Mouse (Mus musculus): ENCODE measurements at regions not wholly inside any gene's neighbourhood (a gene's known extent, or its start where the extent isn't known, plus 50 kb on each side); places are given as distances from the start of the nearest gene placed in this dataset.

- DNase-seq, result no peak
Observed at GRCm38 (mm10) chr13:119143351-119143750, 285.1 kb upstream of the Paip1 start.

GRCm38 (mm10) chr13:119145713-119146112 is 282.7 kb upstream of the Paip1 start:
- DNase-seq, result no peak

DNA sequence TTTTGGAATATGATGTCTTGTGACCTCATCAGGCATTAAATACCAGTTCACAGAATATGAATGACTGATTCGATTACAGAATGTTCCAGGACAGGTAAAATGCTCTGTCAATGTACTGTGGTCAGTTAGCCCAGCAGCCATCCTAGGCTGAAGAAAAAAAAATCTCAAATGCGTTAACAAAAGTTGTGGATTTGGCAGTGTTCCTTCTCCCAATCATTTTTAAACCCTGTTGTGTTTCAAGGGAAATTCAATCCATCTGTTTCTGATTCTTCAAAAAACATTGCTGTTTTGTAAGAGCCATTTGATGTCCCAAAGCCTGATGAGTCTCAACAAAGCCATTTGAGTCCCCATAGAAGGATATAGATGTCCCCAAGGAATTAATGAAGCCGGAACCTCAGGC is 280.7 kb upstream of the Paip1 start:
- DNase-seq, result no peak

DNA sequence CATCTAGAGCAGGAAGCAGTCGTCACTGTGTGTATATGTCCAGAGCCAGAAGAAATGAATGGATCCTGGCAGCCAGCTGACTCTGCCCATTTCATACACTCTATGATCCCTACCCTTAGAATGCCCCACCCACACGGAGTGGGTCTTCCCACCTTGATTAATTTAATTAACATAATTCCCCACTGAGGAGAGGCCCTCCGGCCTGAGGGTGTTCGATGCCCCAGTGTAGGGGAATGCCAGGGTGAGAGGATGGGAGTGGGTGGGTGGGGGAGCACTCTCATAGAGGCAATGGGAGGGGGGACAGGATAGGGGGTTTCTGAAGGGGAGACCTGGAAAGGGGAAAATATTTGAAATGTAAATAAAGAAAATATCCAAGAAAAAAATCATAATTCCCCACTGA is 279.3 kb upstream of the Paip1 start:
- DNase-seq, result no peak

DNA sequence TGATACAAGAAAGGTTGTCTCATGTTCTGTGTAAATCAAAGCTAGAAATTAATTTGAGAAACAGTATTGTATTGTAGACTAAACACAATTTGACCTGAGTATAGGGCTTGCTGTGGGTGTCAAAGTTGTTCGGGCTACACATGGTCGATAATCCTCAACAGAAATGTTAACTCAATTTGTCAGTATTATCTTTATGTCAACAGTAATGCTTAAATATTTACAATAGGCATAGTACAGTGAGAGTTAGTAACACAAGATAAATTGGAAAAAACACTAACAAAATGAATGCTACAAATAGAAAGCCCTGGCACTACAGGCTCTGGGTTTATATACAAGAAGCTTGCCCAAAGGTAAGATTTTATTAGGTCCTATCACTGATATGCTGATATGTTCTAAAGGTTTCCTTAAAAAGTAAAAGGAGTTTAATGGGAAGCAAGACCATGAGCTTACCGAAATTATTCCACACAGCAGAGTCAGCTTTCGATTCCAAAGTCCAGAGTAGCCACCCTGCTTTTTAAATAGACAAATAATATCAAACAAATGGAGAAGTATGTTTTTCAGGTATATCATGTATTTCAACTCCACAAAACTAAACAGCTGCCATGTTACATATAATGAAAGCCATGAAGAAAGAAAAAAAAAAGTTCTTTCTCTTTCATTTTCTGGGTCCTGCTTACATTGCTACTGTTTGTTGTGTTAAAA is 277.4 kb upstream of the Paip1 start:
- DNase-seq, result no peak

DNA sequence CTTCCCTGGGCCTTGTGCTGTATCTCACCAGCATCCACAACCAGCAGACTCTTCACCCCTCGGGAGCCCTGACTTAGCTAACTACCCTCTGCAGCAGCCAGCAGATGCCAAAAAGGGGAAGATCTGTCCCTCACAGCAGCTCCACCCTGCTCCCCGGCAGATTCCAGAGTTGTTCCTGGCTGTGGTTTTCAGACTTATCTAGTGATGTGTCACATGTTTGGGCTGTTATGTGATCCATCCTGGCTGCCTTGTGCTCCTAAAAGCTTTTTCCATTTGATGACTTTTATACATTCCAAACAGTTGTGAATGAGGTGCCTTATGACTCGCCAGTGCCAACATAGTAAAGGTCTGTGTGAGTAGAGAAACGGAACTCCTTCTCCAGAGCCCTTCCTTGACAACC is 250.6 kb upstream of the Paip1 start:
- DNase-seq, result no peak

- no peak for DNase-seq
Observed at GRCm38 (mm10) chr13:119178212-119178611, 250.2 kb upstream of the Paip1 start.

DNA sequence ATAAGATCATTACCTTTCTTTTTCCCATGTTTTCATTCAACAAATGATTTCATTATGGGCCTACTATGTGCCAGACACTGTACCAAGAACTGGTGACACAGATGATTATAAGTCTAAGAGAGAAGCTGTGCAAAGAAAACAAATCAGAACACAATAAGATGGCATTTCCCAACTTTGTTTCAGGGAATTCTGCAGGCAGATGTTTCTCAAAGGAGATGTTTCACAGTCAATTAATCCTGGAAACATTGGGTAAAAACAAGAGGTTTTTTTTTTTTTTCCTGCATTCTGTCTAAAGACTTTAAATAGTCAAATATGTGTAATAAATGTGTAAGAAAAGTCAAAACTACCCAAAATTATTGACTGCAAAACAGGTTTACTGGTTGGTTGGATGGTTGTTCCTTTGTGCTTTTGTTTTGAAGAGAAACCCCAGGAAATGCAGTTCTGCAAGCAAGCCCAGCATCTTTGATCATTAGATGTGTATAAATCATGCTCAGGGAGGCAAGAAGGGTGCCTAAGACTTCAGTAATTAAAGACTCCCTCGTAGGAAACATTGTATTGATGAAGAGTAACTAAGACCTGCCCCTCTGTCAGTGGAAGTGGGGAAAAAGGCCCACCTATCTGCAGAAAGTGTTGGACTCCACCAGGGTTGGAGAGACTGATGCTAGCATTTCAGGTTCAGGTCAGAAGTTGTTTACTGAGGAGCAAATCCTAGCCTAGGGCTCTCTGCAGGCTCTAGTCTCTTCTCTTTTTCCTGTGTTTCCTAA is 249.1 kb upstream of the Paip1 start:
- no peak for DNase-seq

DNA sequence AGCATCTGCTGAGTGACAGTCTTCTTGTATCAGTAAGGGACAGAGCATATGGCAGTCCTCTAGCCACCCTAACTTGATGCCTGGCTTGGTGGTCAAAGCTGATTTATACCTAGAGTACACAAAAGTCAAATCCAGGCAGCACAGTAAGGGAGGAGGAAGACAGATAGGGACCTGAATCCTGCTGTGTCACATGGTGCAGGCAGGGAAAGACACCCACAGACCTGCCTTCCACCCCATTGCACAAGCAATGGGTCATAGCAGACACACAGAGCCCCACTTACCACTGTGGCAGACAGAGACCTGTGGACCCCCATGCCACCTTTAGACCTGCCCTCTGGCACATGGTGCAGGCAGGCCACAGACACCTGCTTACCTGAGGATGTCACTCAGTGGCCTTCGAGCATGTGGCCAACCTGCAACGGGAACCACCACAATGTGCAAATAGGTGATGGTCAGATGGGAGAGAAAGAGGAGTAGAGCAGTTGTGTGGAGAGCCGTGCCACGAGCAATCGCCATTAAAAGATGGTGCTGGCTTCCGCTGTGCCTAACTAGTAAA is 244.0 kb upstream of the Paip1 start:
- DNase-seq, result no peak

GRCm38 (mm10) chr13:119185567-119186143 is 242.7 kb upstream of the Paip1 start:
- DNase-seq, result no peak

GRCm38 (mm10) chr13:119231556-119231955 is 196.8 kb upstream of the Paip1 start:
- no peak for DNase-seq

DNA sequence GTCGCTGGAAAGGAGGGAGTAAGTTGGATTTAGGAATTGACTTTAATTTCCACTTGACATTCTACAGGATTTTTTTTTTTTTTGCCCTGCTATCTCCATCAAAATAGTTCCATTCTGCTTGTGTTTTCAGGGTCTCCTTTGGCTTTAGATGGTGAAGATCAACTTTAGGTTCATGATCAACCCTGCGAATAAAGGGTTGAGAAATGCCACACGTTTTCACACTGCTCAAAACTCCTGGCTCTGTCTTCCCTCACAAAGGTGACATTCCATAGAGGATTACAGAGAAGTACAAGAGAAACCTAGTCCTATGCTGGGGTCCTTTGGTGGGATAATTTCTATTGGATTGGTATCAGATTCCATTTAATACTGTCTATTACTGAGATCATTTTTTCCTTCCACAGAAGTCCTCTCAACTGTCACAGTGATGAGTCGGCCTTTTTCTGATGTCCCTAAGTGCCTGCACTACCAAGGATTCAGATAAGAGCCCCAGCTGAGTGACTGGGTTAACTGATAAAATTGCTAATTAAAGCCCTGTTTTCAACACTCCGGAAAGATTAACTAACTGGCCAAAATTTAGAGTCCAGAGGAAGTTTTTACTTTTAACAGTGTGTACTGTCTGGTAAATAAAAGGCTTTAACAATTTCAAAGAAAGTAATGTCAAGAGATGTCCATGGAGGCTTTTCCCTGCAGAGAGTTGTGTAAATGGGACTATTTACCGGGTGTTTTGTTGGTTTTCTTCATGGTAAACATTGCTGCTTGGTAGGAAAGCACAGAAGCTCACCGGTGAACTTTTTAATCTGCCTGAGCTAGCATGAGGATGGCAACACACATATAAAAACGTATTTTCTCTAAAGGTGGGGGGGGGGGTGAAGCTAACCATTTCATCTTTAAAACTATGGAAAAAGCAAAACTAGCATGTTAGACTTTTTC is 196.0 kb upstream of the Paip1 start:
- DNase-seq, result no peak

GRCm38 (mm10) chr13:119233030-119233385 is 195.4 kb upstream of the Paip1 start:
- DNase-seq, result no peak

- DNase-seq, result no peak
Observed at GRCm38 (mm10) chr13:119233869-119234268, 194.5 kb upstream of the Paip1 start.

- no peak for DNase-seq
Observed at GRCm38 (mm10) chr13:119242358-119242757, 186.0 kb upstream of the Paip1 start.

DNA sequence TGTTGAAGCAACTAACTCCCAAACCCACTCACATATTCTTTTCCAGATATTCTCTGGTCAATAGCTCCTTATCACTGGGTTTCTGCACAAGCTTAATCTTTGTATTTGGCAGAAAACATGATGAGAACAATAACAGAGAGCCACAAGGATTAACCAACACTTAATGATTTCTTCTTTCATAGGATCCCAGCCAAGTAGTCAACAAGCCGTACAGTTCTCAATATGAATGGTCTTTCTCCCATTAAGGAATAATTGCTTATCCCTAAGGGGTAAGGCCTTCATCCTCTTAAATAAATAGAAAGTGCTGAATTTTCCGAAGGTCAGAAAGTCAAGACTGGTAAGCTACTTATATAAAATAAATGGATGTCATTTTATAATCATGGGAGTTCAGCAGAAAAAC is 181.3 kb upstream of the Paip1 start:
- no peak for DNase-seq

GRCm38 (mm10) chr13:119252006-119252405 is 176.4 kb upstream of the Paip1 start:
- DNase-seq, result no peak

GRCm38 (mm10) chr13:119256350-119256749 is 172.1 kb upstream of the Paip1 start:
- DNase-seq, result no peak

- no peak for DNase-seq
Observed at GRCm38 (mm10) chr13:119258515-119258914, 169.9 kb upstream of the Paip1 start.

DNA sequence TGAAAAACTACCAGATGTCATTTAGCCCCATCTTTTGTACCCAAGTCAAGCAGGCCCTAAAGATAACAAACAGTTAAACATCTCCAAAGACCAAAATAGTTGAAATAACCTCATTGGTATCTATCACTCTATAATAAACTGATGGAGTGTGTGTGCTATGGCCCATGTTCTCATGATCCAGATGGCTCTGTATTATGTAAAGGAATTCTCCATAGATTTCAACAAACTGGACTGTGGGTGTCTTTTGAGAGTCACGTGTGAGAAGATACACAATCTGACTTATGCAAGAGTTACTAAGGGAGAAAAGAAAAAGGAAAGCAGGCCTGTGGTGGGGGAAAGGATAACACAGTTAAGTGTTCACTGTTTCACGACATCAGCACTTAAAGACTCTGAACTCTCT is 164.8 kb upstream of the Paip1 start:
- DNase-seq, result no peak

DNA sequence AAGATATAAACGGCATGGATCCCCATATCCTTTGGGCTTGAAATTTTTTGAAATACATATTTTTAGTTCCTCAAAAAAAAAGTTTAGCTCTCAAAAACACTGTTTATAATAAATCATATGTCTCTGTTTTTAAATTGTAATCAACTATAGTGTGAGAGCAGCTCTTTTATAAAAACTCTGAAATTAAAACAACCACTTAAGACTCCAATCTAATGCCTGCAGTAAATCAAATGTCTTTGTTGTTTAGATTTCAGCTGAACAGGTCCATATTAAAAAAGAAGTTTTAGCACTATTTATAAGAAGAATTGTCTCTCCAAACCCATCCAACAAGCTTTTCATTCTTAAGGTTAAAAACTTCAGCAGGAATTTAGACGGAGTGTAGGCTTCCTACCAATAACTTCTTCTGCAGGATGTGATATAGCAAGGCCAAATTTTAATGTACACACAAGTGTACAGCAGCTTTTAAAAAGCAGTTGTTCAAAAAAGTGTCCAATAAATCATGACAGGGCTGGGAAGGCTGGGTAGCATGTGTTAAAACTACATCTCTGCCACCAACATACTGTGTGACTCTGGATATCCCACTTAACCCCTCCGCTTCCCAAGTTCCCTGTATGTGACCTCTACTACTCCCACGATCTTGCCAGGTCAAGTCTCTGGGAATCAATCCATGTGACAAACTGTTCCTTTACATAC is 160.6 kb upstream of the Paip1 start:
- DNase-seq, result no peak

GRCm38 (mm10) chr13:119268301-119268675 is 160.1 kb upstream of the Paip1 start:
- no peak for DNase-seq

All from kidney, postnatal 10 days (tissue).